Mouse (Mus musculus) heart, postnatal 0 days (tissue): ENCODE results near the gene Fcf1. TPM values are rescaled to one million over a fixed set of nuclear protein-coding genes. Genes with fewer than 3 reads are reported as not detected.
A peak's percentile ranks its signal among the peaks of the same experiment; 100 is the strongest.

Experiments used
- ATAC-seq: fragments of 200-750 bp; cut with Nextera tagmentation; 2 replicates; pipeline ENCODE4 v1.8.0; 2017; ENCODE audit warnings: low read depth, moderate number of reproducible peaks, moderate library complexity; ENCODE audit not compliant: insufficient read depth
- DNase-seq: peaks from one replicate; pipeline ENCODE4 v3.0.0-alpha.2; 2016; ENCODE audit warnings: low spot score
- H3K27ac ChIP-seq: fragments of 300-500 bp; sonication (generic); 2 replicates; pipeline ENCODE4 v1.5.1; 2014; ENCODE audit warnings: low read depth, mild to moderate bottlenecking
- H3K27me3 ChIP-seq: fragments of 300-500 bp; sonication (generic); 2 replicates; pipeline ENCODE4 v1.6.1; 2014; ENCODE audit warnings: low read length, mixed read lengths; ENCODE audit not compliant: control insufficient read depth, insufficient read depth
- H3K36me3 ChIP-seq: fragments of 300-500 bp; sonication (generic); replicated peaks from 2 replicates; pipeline ENCODE4 v1.6.1; 2014; ENCODE audit warnings: low read length, mixed read lengths; ENCODE audit not compliant: control insufficient read depth, insufficient read depth
- H3K4me1 ChIP-seq: fragments of 300-500 bp; sonication (generic); 2 replicates; pipeline ENCODE4 v1.6.1; 2014; ENCODE audit warnings: antibody characterized with exemption; ENCODE audit not compliant: control insufficient read depth, insufficient read depth
- H3K4me2 ChIP-seq: fragments of 300-500 bp; sonication (generic); 2 replicates; pipeline ENCODE4 v1.6.1; 2014; ENCODE audit warnings: low read depth, mild to moderate bottlenecking, low read length, moderate library complexity
- H3K4me3 ChIP-seq: fragments of 300-500 bp; sonication (generic); 2 replicates; pipeline ENCODE4 v1.5.1; 2014; ENCODE audit warnings: low read depth, low read length
- H3K9ac ChIP-seq: fragments of 300-500 bp; sonication (generic); replicated peaks from 2 replicates; pipeline ENCODE4 v1.6.1; 2014; ENCODE audit warnings: low read depth, low read length, mixed read lengths
- H3K9me3 ChIP-seq: fragments of 300-500 bp; sonication (generic); replicated peaks from 2 replicates; pipeline ENCODE4 v1.6.1; 2016; ENCODE audit warnings: low read length; ENCODE audit not compliant: control insufficient read depth
- CTCF ChIP-seq: IDR thresholded peaks from 2 replicates; pipeline ENCODE4 v1.5.1; 2016; ENCODE audit warnings: antibody characterized with exemption, control low read depth, low read depth
- EP300 ChIP-seq: IDR thresholded peaks from 2 replicates; pipeline ENCODE4 v1.6.1; 2016; ENCODE audit warnings: antibody characterized with exemption, low read depth
- WGBS: fragments of 180-500 bp; shearing (Covaris S2); extraction: QIAGEN DNeasy Blood & Tissue Kit; methylation state at CpG from one replicate; pipeline ENCODE4 v1.1.7; 2014; 5-methylcytosine and 5-hydroxymethylcytosine counted together
- polyA plus RNA-seq: library from polyadenylated mRNA; unstranded; fragments of >200 nt; fragmentation: Nextera tagmentation; extraction: Ambion mirVana; gene quantifications from 2 replicates; pipeline ENCODE4 v1.2.1, GENCODE M21; 2015
- total RNA-seq: library from RNA; depleted of rRNA; stranded (reverse); fragments of >200 nt; gene quantifications from 2 replicates; pipeline ENCODE4 v1.2.3, GENCODE M21; 2014; ENCODE audit warnings: low replicate concordance

Fcf1 gene
- total and polyA plus RNA-seq, 2 experiments from 2014 or later = 17.8 to 90.9 TPM

DNA sequence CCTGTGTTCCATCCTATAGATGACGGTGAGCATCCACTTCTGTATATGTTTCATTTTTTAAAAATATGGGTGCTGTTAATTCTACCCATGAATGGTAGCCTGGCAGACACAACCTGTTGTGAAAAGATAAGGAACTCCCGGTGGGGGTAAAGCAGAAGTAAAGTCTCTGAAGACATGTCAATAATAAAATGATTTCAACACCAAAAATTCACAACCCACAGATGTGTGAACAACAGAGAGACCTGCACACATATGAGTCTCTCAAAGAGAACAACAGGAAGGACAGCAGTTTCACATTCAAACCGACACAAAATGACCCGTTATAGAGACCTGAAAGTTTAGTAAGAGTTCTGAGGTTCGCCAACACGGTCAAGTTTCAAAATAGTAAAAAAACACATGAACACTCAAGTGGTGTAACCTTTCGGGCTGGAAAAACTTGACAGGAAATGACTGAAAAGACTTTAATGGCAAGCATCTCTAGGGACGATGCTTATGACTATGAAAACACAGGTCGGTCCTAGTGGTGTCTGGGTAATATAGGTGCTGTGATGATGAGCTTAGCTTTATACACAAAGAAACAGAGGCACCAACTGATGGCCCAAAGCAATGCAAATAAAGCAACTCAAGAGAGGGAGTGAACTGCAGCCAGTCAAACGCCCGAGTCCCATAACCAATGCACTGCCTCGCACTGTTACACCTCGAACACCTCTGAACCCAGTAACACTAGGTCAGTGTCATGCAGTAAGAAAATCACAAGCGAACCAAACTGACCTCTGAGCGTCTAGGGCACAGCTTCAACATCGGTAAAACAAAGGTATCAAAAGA lies 1.7 kb upstream of the Fcf1 start:
- Histone ChIP-seq H3K4me2 (peak overlapping the region; percentile 95), H3K9ac (no peak overlapping the region), H3K4me1 (peaks cover 16% of the 10 kb centered on the region; the same call in 1 of the 2 replicates), H3K4me3 (peak overlapping the region; percentile 89), H3K27me3 (no peaks in the 10 kb centered on the region), H3K27ac (no peak overlapping the region), H3K9me3 (no peaks in the 10 kb centered on the region), H3K36me3 (peaks cover 25% of the 10 kb centered on the region)
- ATAC-seq (no peak), DNase-seq (no peak)
- WGBS = 82% methylated on average over 16 of the region's 16 CpGs
- TF ChIP-seq EP300 (no peak), CTCF (no peak)

DNA sequence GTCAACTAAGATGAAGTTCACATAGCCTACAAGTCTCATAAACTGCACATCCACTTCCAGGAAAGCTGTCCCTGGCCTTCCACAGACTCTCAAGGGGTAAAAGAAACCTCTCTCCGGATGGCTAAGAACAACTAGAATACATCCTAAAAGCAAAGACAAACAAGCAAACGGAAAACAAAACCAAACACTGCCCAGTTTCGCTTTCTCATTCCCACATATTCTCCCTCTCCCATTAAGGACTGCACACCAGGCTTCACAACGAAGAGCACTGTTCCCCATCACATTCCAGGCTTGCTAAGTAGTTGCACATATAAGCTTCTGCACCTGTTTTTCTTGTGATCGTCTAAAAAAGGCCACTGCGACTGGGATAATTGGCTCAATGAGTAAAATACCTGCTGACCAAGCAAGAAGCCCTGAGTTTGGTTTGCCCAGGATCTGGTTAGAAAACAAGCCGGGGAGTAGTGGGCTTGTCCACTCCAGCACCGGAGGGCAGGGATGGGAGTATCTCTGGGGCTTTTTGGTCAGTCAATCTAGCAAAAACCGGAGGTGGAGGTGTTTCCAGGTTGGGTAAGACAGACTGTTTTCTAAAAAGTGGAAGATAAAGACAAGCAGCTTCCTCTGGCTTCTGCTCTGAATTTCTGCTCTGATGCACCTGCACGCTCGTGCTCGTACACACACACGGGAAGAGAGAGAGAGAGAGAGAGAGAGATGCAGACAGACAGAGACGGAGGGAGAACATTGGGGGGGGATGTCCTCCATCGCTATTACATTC lies 855 bp upstream of the Fcf1 start:
- Histone ChIP-seq H3K36me3 (peaks cover 28% of the 10 kb centered on the region), H3K4me3 (peak overlapping the region; percentile 89), H3K9me3 (no peaks in the 10 kb centered on the region), H3K4me1 (peaks cover 16% of the 10 kb centered on the region; the same call in 1 of the 2 replicates), H3K27ac (peak overlapping the region; percentile 58), H3K4me2 (peak overlapping the region; percentile 95), H3K9ac (peak overlapping the region; percentile 81), H3K27me3 (no peaks in the 10 kb centered on the region)
- TF ChIP-seq EP300 (no peak), CTCF (no peak)
- DNase-seq (no peak), ATAC-seq (no peak)
- 19% methylated on average over 15 of the region's 15 CpGs for WGBS

DNA sequence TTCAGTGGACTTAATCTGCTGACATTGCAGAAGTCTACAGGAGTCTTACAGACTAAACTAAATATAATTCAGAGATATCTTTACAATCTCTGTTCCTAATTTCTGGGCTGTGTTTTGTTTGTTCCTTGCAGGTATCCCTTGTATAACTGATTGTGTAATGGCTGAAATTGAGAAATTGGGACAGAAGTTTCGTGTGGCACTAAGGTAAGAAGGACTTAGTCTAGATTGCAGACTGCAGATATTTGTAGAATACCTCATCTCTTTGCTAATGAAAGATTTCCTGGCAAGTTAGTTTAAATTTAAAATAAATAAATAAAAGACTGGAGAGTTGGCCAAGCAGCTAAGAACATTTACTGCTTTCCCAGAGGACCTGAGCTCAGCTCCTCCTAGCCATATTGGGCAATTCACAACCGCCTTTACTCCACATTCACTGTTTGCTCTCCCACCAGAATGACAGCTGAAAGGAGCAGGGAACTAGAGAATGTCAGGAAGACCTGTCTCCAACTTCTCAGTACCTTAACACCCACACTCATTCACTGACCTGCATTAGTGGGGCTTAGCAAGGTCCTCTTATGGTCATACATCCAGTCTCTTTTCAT lies 8.7 kb downstream of the Fcf1 start:
- H3K27me3 ChIP-seq = no peaks in the 10 kb centered on the region
- no peaks in the 10 kb centered on the region for H3K4me1 ChIP-seq
- H3K9me3 ChIP-seq = no peaks in the 10 kb centered on the region
- no peak overlapping the region for H3K27ac ChIP-seq
- no peak for DNase-seq
- TF ChIP-seq EP300 (no peak), CTCF (no peak)
- 91% methylated on average over 2 of the region's 2 CpGs for WGBS
- peaks cover 91% of the 10 kb centered on the region for H3K36me3 ChIP-seq
- H3K4me3 ChIP-seq = no peak overlapping the region
- no peak overlapping the region for H3K9ac ChIP-seq
- no peak overlapping the region for H3K4me2 ChIP-seq
- ATAC-seq = no peak

DNA sequence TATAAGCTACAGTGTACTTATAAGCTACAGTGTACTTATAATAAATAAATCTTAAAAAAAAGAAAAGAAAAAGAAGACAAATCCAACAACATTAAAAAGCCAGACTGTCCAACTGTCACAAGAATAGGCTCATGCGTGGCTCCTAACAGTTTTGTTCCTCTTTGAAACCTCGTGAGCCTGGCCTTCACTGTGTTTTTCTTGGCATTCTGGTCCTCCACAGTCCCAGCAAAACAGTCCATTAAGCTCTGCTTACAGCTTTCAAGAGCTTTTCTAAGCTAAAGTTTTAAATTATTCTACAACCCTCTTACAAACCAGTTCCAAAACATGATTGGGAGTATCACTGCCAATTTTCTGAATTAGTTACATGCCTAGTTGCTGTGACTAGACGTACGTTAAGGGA lies 18.8 kb downstream of the Fcf1 start:
- TF ChIP-seq EP300 (no peak), CTCF (no peak)
- Histone ChIP-seq H3K4me2 (no peak overlapping the region), H3K9me3 (no peaks in the 10 kb centered on the region), H3K4me3 (no peak overlapping the region), H3K27me3 (no peaks in the 10 kb centered on the region), H3K36me3 (0 out of 2 replicates have a peak, but pooled peaks cover 3% of the 10 kb centered on the region), H3K4me1 (no peaks in the 10 kb centered on the region), H3K27ac (no peak overlapping the region), H3K9ac (no peak overlapping the region)
- 50% methylated on average over 4 of the region's 4 CpGs for WGBS
- no peak for DNase-seq
- no peak for ATAC-seq

DNA sequence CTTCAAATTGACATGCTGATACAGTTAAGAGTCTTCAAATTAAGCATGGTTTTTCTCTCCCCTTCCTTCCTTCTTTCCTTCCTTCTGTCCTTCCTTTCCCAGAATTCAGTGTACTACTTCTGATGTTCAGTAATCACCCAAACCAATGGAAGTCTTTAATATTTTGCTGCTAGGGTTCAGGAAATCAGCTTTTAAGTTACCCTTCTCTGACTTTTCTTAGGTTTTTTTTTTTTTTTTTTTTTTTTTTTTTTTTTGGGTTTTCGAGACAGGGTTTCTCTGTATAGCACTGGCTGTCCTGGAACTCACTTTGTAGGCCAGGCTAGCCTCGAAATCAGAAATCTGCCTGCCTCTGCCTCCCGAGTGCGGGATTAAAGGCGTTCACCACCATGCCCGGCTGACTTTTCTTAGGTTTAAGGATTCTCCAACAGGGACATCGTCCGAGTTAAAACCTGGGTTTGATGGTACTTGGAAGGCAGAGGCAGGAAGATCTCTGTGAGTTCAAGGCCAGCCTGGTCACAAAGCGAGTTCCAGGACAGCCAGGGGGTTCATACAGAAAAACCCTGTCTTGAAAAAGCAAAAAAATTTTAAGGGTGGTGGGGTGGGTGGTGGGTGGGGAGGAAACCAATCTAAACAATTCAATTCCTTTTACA lies 24.5 kb downstream of the Fcf1 start:
- 93% methylated on average over 8 of the region's 9 CpGs for WGBS
- Histone ChIP-seq H3K4me3 (peak overlapping the region; percentile 84), H3K4me2 (peak overlapping the region; percentile 94), H3K9me3 (no peaks in the 10 kb centered on the region), H3K27ac (0 out of 2 replicates have a peak overlapping the region, but pooled peaks have one; percentile 16), H3K9ac (no peak overlapping the region), H3K27me3 (no peaks in the 10 kb centered on the region), H3K4me1 (peaks cover 23% of the 10 kb centered on the region), H3K36me3 (no peaks in the 10 kb centered on the region)
- DNase-seq (no peak), ATAC-seq (no peak)
- TF ChIP-seq CTCF = no peak
